Mouse (Mus musculus): ENCODE data around the gene Ptprh. TPM values are rescaled to one million over a fixed set of nuclear protein-coding genes. Genes with fewer than 3 reads are reported as not detected.

Gene Ptprh
- total RNA-seq (2015; ENCODE audit: low replicate concordance) (0.96 TPM in 1 of 2 replicates, not detected in the other), total RNA-seq (2017; ENCODE audit: low replicate concordance) (1.4 and 1.7 TPM in 2 replicates)

- no peak for ATAC-seq (replicated peaks; ENCODE audit: low FRiP score, poor library complexity, severe bottlenecking)
These were observed at the start of gene Ptprh for GRCm38 (mm10) chr7:4603873-4604272. TSS of gene Ptprh (minus strand) at chr7:4604041.

GRCm38 (mm10) chr7:4653351-4653750, 49.5 kb upstream of the Ptprh start:
- ATAC-seq (replicated peaks; ENCODE audit: low FRiP score, poor library complexity, severe bottlenecking) = no peak

- no peak for ATAC-seq (replicated peaks; ENCODE audit: low FRiP score, poor library complexity, severe bottlenecking)
These were observed 48.9 kb upstream of the Ptprh start for GRCm38 (mm10) chr7:4652726-4653125.

GRCm38 (mm10) chr7:4651581-4651980, 47.7 kb upstream of the Ptprh start:
- ATAC-seq (replicated peaks; ENCODE audit: low FRiP score, poor library complexity, severe bottlenecking) = no peak

GRCm38 (mm10) chr7:4647992-4648391, 44.2 kb upstream of the Ptprh start:
- ATAC-seq (replicated peaks; ENCODE audit: low FRiP score, poor library complexity, severe bottlenecking) = no peak

GRCm38 (mm10) chr7:4647291-4647690, 43.5 kb upstream of the Ptprh start:
- ATAC-seq (replicated peaks; ENCODE audit: low FRiP score, poor library complexity, severe bottlenecking) = no peak

- ATAC-seq (replicated peaks; ENCODE audit: low FRiP score, poor library complexity, severe bottlenecking) = peak; percentile 64
These were observed 43.0 kb upstream of the Ptprh start for GRCm38 (mm10) chr7:4646806-4647205.

- peak; percentile 58; the same call in 1 of the 2 replicates for ATAC-seq (replicated peaks; ENCODE audit: low FRiP score, poor library complexity, severe bottlenecking)
These were observed 39.4 kb upstream of the Ptprh start for GRCm38 (mm10) chr7:4643225-4643624.

- ATAC-seq (replicated peaks; ENCODE audit: low FRiP score, poor library complexity, severe bottlenecking) = no peak
These were observed 38.1 kb upstream of the Ptprh start for GRCm38 (mm10) chr7:4641956-4642355.

- ATAC-seq (replicated peaks; ENCODE audit: low FRiP score, poor library complexity, severe bottlenecking) = no peak
These were observed 37.3 kb upstream of the Ptprh start for GRCm38 (mm10) chr7:4641155-4641554.

- no peak for ATAC-seq (replicated peaks; ENCODE audit: low FRiP score, poor library complexity, severe bottlenecking)
These were observed 32.3 kb upstream of the Ptprh start for GRCm38 (mm10) chr7:4636179-4636578.

- ATAC-seq (replicated peaks; ENCODE audit: low FRiP score, poor library complexity, severe bottlenecking) = peak; percentile 71
These were observed 27.2 kb upstream of the Ptprh start, which contains the start of gene Tmem86b for GRCm38 (mm10) chr7:4631031-4631430. TSS of gene Tmem86b (minus strand) at chr7:4631422.

- ATAC-seq (replicated peaks; ENCODE audit: low FRiP score, poor library complexity, severe bottlenecking) = peak; percentile 89
These were observed 26.4 kb upstream of the Ptprh start for GRCm38 (mm10) chr7:4630198-4630597.

GRCm38 (mm10) chr7:4629586-4629985, 25.7 kb upstream of the Ptprh start:
- ATAC-seq (replicated peaks; ENCODE audit: low FRiP score, poor library complexity, severe bottlenecking) = peak; percentile 34

GRCm38 (mm10) chr7:4625928-4626327, 22.1 kb upstream of the Ptprh start:
- no peak for ATAC-seq (replicated peaks; ENCODE audit: low FRiP score, poor library complexity, severe bottlenecking)

- no peak; the same call in 1 of the 2 replicates for ATAC-seq (replicated peaks; ENCODE audit: low FRiP score, poor library complexity, severe bottlenecking)
These were observed 20.5 kb upstream of the Ptprh start for GRCm38 (mm10) chr7:4624343-4624742.

GRCm38 (mm10) chr7:4623544-4624189, 19.8 kb upstream of the Ptprh start:
- ATAC-seq (replicated peaks; ENCODE audit: low FRiP score, poor library complexity, severe bottlenecking) = peak; percentile 54; the same call in 1 of the 2 replicates

- 0 out of 2 replicates have a peak, but pooled peaks have one; percentile 42 for ATAC-seq (replicated peaks; ENCODE audit: low FRiP score, poor library complexity, severe bottlenecking)
These were observed 16.1 kb upstream of the Ptprh start for GRCm38 (mm10) chr7:4619979-4620378.

GRCm38 (mm10) chr7:4613740-4614403, 10.0 kb upstream of the Ptprh start:
- 0 out of 2 replicates have a peak, but pooled peaks have one; percentile 64 for ATAC-seq (replicated peaks; ENCODE audit: low FRiP score, poor library complexity, severe bottlenecking)

- no peak for ATAC-seq (replicated peaks; ENCODE audit: low FRiP score, poor library complexity, severe bottlenecking)
These were observed 9.1 kb upstream of the Ptprh start for GRCm38 (mm10) chr7:4612956-4613355.

GRCm38 (mm10) chr7:4612386-4612785, 8.5 kb upstream of the Ptprh start:
- no peak for ATAC-seq (replicated peaks; ENCODE audit: low FRiP score, poor library complexity, severe bottlenecking)

All from erythroblast, adult 5-6 weeks (primary cell).